Mouse (Mus musculus) hindbrain, embryonic 10.5 days (tissue): ENCODE data around the gene Slc6a13. TPM values are rescaled to one million over a fixed set of nuclear protein-coding genes. Genes with fewer than 3 reads are reported as not detected.

ENCODE experiments used
- DNase-seq: peaks from one replicate; pipeline ENCODE4 v3.0.0-alpha.2; 2017; ENCODE audit warnings: low spot score
- H3K27ac ChIP-seq: fragments of 300-500 bp; sonication (generic); 2 replicates; pipeline ENCODE4 v1.5.1; 2016; ENCODE audit warnings: mild to moderate bottlenecking, moderate library complexity
- H3K27me3 ChIP-seq: fragments of 300-500 bp; sonication (generic); 2 replicates; pipeline ENCODE4 v1.6.1; 2016; ENCODE audit warnings: mild to moderate bottlenecking; ENCODE audit not compliant: poor library complexity, insufficient read depth, severe bottlenecking
- H3K36me3 ChIP-seq: fragments of 300-500 bp; sonication (generic); 2 replicates; pipeline ENCODE4 v1.6.1; 2016; ENCODE audit warnings: mild to moderate bottlenecking, moderate library complexity
- H3K4me1 ChIP-seq: fragments of 300-500 bp; sonication (generic); replicated peaks from 2 replicates; pipeline ENCODE4 v1.6.1; 2016; ENCODE audit warnings: mild to moderate bottlenecking
- H3K4me3 ChIP-seq: fragments of 300-500 bp; sonication (generic); 2 replicates; pipeline ENCODE4 v1.5.1; 2016; ENCODE audit warnings: mild to moderate bottlenecking, moderate library complexity
- H3K9me3 ChIP-seq: fragments of 300-500 bp; sonication (generic); 2 replicates; pipeline ENCODE4 v1.6.1; 2016; ENCODE audit warnings: mild to moderate bottlenecking, moderate library complexity
- WGBS: fragments of 180-500 bp; shearing (Covaris S2); methylation state at CpG from one replicate; pipeline ENCODE4 v1.1.7; 2016; 5-methylcytosine and 5-hydroxymethylcytosine counted together
- polyA plus RNA-seq: library from polyadenylated mRNA; unstranded; fragments of >200 nt; fragmentation: Nextera tagmentation; extraction: Ambion mirVana; gene quantifications from 2 replicates; pipeline ENCODE4 v1.2.1, GENCODE M21; 2016

The Slc6a13 gene
- polyA plus RNA-seq: 1.4 and 1.7 TPM in 2 replicates

- Histone ChIP-seq H3K9me3 (no peaks in the 10 kb centered on the region), H3K27me3 (0 out of 2 replicates have a peak, but pooled peaks cover 6% of the 10 kb centered on the region), H3K4me3 (peak within 1 kb of the TSS; percentile 16; the same call in 1 of the 2 replicates), H3K36me3 (no peaks in the 10 kb centered on the region), H3K4me1 (peaks cover 17% of the 10 kb centered on the region), H3K27ac (peak within 1 kb of the TSS; percentile 1; the same call in 1 of the 2 replicates)
- DNase-seq: peak; percentile 73
- 3% methylated on average over 11 of the region's 11 CpGs for WGBS
These were observed at the start of gene Slc6a13 for GRCm38 (mm10) chr6:121299954-121300353. Gene Slc6a13 (plus strand): TSS chr6:121300227.

- no peak overlapping the region for H3K4me3 ChIP-seq
- H3K27ac ChIP-seq: no peak overlapping the region
- H3K36me3 ChIP-seq: no peaks in the 10 kb centered on the region
- no peaks in the 10 kb centered on the region for H3K9me3 ChIP-seq
- H3K4me1 ChIP-seq: peaks cover 5% of the 10 kb centered on the region
- WGBS: 81% methylated on average over 1 of the region's 1 CpGs
- peaks cover 18% of the 10 kb centered on the region for H3K27me3 ChIP-seq
- no peak for DNase-seq
These were observed 49.6 kb upstream of the Slc6a13 start for GRCm38 (mm10) chr6:121250406-121250805.

GRCm38 (mm10) chr6:121251256-121251655, 48.8 kb upstream of the Slc6a13 start:
- Histone ChIP-seq H3K36me3 (no peaks in the 10 kb centered on the region), H3K27ac (no peak overlapping the region), H3K9me3 (no peaks in the 10 kb centered on the region), H3K4me1 (no peaks in the 10 kb centered on the region), H3K4me3 (no peak overlapping the region), H3K27me3 (peaks cover 15% of the 10 kb centered on the region)
- 74% methylated on average over 5 of the region's 5 CpGs for WGBS
- DNase-seq: no peak

GRCm38 (mm10) chr6:121260548-121260947, 39.5 kb upstream of the Slc6a13 start:
- Histone ChIP-seq H3K27me3 (no peaks in the 10 kb centered on the region), H3K36me3 (no peaks in the 10 kb centered on the region), H3K9me3 (0 out of 2 replicates have a peak, but pooled peaks cover 4% of the 10 kb centered on the region), H3K4me3 (no peak overlapping the region), H3K27ac (no peak overlapping the region), H3K4me1 (no peaks in the 10 kb centered on the region)
- 36% methylated on average over 9 of the region's 9 CpGs for WGBS
- peak; percentile 66 for DNase-seq

- no peaks in the 10 kb centered on the region for H3K27me3 ChIP-seq
- H3K4me1 ChIP-seq: no peaks in the 10 kb centered on the region
- H3K4me3 ChIP-seq: no peak overlapping the region
- no peaks in the 10 kb centered on the region for H3K36me3 ChIP-seq
- no peak for DNase-seq
- 82% methylated on average over 8 of the region's 8 CpGs for WGBS
- H3K9me3 ChIP-seq: 0 out of 2 replicates have a peak, but pooled peaks cover 4% of the 10 kb centered on the region
- H3K27ac ChIP-seq: no peak overlapping the region
These were observed 38.8 kb upstream of the Slc6a13 start for GRCm38 (mm10) chr6:121261233-121261632.

- H3K36me3 ChIP-seq: no peaks in the 10 kb centered on the region
- H3K9me3 ChIP-seq: 0 out of 2 replicates have a peak, but pooled peaks cover 4% of the 10 kb centered on the region
- H3K4me1 ChIP-seq: no peaks in the 10 kb centered on the region
- H3K4me3 ChIP-seq: no peak overlapping the region
- H3K27me3 ChIP-seq: no peaks in the 10 kb centered on the region
- no peak overlapping the region for H3K27ac ChIP-seq
- 91% methylated on average over 10 of the region's 10 CpGs for WGBS
- no peak for DNase-seq
These were observed 38.0 kb upstream of the Slc6a13 start for GRCm38 (mm10) chr6:121262004-121262403.

GRCm38 (mm10) chr6:121262496-121262895, 37.5 kb upstream of the Slc6a13 start:
- no peaks in the 10 kb centered on the region for H3K4me1 ChIP-seq
- 0 out of 2 replicates have a peak, but pooled peaks cover 3% of the 10 kb centered on the region for H3K9me3 ChIP-seq
- no peak overlapping the region for H3K27ac ChIP-seq
- H3K36me3 ChIP-seq: no peaks in the 10 kb centered on the region
- no peaks in the 10 kb centered on the region for H3K27me3 ChIP-seq
- H3K4me3 ChIP-seq: no peak overlapping the region
- DNase-seq: no peak
- WGBS: 92% methylated on average over 11 of the region's 11 CpGs

GRCm38 (mm10) chr6:121270156-121270555, 29.9 kb upstream of the Slc6a13 start:
- H3K36me3 ChIP-seq: no peaks in the 10 kb centered on the region
- no peak overlapping the region for H3K27ac ChIP-seq
- DNase-seq: no peak
- H3K4me3 ChIP-seq: no peak overlapping the region
- H3K9me3 ChIP-seq: no peaks in the 10 kb centered on the region
- H3K4me1 ChIP-seq: 0 out of 2 replicates have a peak, but pooled peaks cover 6% of the 10 kb centered on the region
- H3K27me3 ChIP-seq: no peaks in the 10 kb centered on the region
- 82% methylated on average over 6 of the region's 6 CpGs for WGBS

- Histone ChIP-seq H3K4me3 (peak overlapping the region; percentile 52; the same call in 1 of the 2 replicates), H3K27ac (no peak overlapping the region), H3K9me3 (no peaks in the 10 kb centered on the region), H3K27me3 (no peaks in the 10 kb centered on the region), H3K4me1 (0 out of 2 replicates have a peak, but pooled peaks cover 6% of the 10 kb centered on the region), H3K36me3 (no peaks in the 10 kb centered on the region)
- no peak for DNase-seq
- 12% methylated on average over 4 of the region's 4 CpGs for WGBS
These were observed 28.3 kb upstream of the Slc6a13 start for GRCm38 (mm10) chr6:121271707-121272074.

GRCm38 (mm10) chr6:121272075-121272800, 27.8 kb upstream of the Slc6a13 start:
- H3K9me3 ChIP-seq: no peaks in the 10 kb centered on the region
- peak; percentile 84 for DNase-seq
- H3K27me3 ChIP-seq: no peaks in the 10 kb centered on the region
- H3K4me1 ChIP-seq: 0 out of 2 replicates have a peak, but pooled peaks cover 6% of the 10 kb centered on the region
- peak overlapping the region; percentile 79 for H3K27ac ChIP-seq
- H3K36me3 ChIP-seq: no peaks in the 10 kb centered on the region
- peak overlapping the region; percentile 52 for H3K4me3 ChIP-seq
- WGBS: 21% methylated on average over 17 of the region's 17 CpGs

GRCm38 (mm10) chr6:121274356-121274755, 25.7 kb upstream of the Slc6a13 start:
- DNase-seq: peak; percentile 19
- 85% methylated on average over 3 of the region's 3 CpGs for WGBS
- no peak overlapping the region for H3K27ac ChIP-seq

GRCm38 (mm10) chr6:121284132-121284531, 15.9 kb upstream of the Slc6a13 start:
- Histone ChIP-seq H3K36me3 (no peaks in the 10 kb centered on the region), H3K4me3 (no peak overlapping the region), H3K27ac (no peak overlapping the region), H3K27me3 (no peaks in the 10 kb centered on the region), H3K9me3 (no peaks in the 10 kb centered on the region), H3K4me1 (no peaks in the 10 kb centered on the region)
- 93% methylated on average over 5 of the region's 5 CpGs for WGBS
- DNase-seq: no peak

More at GRCm38 (mm10) chr6:121274356-121274755, 25.7 kb upstream of the Slc6a13 start:
- Histone ChIP-seq H3K4me1 (0 out of 2 replicates have a peak, but pooled peaks cover 6% of the 10 kb centered on the region), H3K36me3 (no peaks in the 10 kb centered on the region), H3K4me3 (no peak overlapping the region), H3K9me3 (no peaks in the 10 kb centered on the region), H3K27me3 (no peaks in the 10 kb centered on the region)

- no peak overlapping the region for H3K4me3 ChIP-seq
- H3K9me3 ChIP-seq: no peaks in the 10 kb centered on the region
- 0 out of 2 replicates have a peak, but pooled peaks cover 6% of the 10 kb centered on the region for H3K27me3 ChIP-seq
- peaks cover 17% of the 10 kb centered on the region for H3K4me1 ChIP-seq
- 49% methylated on average over 7 of the region's 7 CpGs for WGBS
- no peaks in the 10 kb centered on the region for H3K36me3 ChIP-seq
- H3K27ac ChIP-seq: no peak overlapping the region
- DNase-seq: no peak
These were observed 710 bp upstream of the Slc6a13 start for GRCm38 (mm10) chr6:121299317-121299716.
